9 mouse cellular contexts compared by ENCODE assay signal in genomic region chr13:43005131-43005579, GRCm38 (mm10).
A peak's percentile ranks its signal among the peaks of the same experiment; 100 is the strongest.
DNase-seq lines count a peak whose midpoint lies in the region; ATAC-seq lines count a peak whose summit lies in the region.
"Had no signal": no experiment of that assay in that cellular context is flagged by ENCODE, and none has a peak within 500 bp of the region (broad histone marks: within the 10 kb centered on the region; RNA-seq: fewer than 3 reads in every experiment).

No protein-coding gene starts in this region.

- H3K4me3 ChIP-seq in neural tube, embryonic 15.5 days (replicated peaks) = no peak overlapping the region
- H3K4me3 ChIP-seq in heart, embryonic 14.5 days (ENCODE audit: control insufficient read depth in 1 of 2, insufficient read depth in 1 of 2, low read depth in 1 of 2, low read length in 2 of 2) = no peak overlapping the region
- H3K4me3 ChIP-seq in limb, embryonic 11.5 days (ENCODE audit: low read depth, low read length) = no peak overlapping the region
- H3K4me3 ChIP-seq: liver, embryonic 13.5 days had no signal

- no peaks in the 10 kb centered on the region for H3K9me3 ChIP-seq in neural tube, embryonic 15.5 days (replicated peaks)
- H3K9me3 ChIP-seq in heart, embryonic 14.5 days (ENCODE audit: control insufficient read depth, low read length) = no peaks in the 10 kb centered on the region
- H3K9me3 ChIP-seq in limb, embryonic 11.5 days (ENCODE audit: control insufficient read depth, low read length) = no peaks in the 10 kb centered on the region
- H3K9me3 ChIP-seq: liver, embryonic 13.5 days had no signal

- H3K4me2 ChIP-seq in neural tube, embryonic 15.5 days = no peak overlapping the region
- no peak overlapping the region; the same call in 1 of the 2 replicates for H3K4me2 ChIP-seq in heart, embryonic 14.5 days (ENCODE audit: low read length)
- H3K4me2 ChIP-seq in limb, embryonic 11.5 days (ENCODE audit: low read depth, severe bottlenecking) = no peak overlapping the region
- H3K4me2 ChIP-seq: liver, embryonic 13.5 days had no signal

- H3K4me1 ChIP-seq in neural tube, embryonic 15.5 days = peaks cover 4% of the 10 kb centered on the region; the same call in 1 of the 2 replicates
- peaks cover 2 to 6% of the 10 kb centered on the region in 2 experiments; a peak in 2 of 4 replicates for H3K4me1 ChIP-seq in heart, embryonic 14.5 days (ENCODE audit: control insufficient read depth in 2 of 2, insufficient read depth in 2 of 2, low read length in 2 of 2)
- H3K4me1 ChIP-seq in limb, embryonic 11.5 days (ENCODE audit: control insufficient read depth, insufficient read depth, low read length) = no peaks in the 10 kb centered on the region
- H3K4me1 ChIP-seq: liver, embryonic 13.5 days had no signal

- H3K27ac ChIP-seq in neural tube, embryonic 15.5 days (replicated peaks) = no peak overlapping the region
- peak overlapping the region; percentile 59 to 67 for H3K27ac ChIP-seq in heart, embryonic 14.5 days (replicated peaks in 1 of 2; ENCODE audit: control insufficient read depth in 1 of 2, insufficient read depth in 1 of 2, low read depth in 2 of 2, low read length in 2 of 2)
- no peak overlapping the region; the same call in 1 of the 2 replicates for H3K27ac ChIP-seq in limb, embryonic 11.5 days (replicated peaks; ENCODE audit: low read depth, low read length)
- H3K27ac ChIP-seq: liver, embryonic 13.5 days had no signal

- WGBS in neural tube, embryonic 15.5 days = 34% methylated on average over 3 of the region's 3 CpGs
- 21% methylated on average over 3 of the region's 3 CpGs for WGBS in heart, embryonic 14.5 days
- WGBS in limb, embryonic 11.5 days = 33% methylated on average over 3 of the region's 3 CpGs

- peak; percentile 17 for DNase-seq in neural tube, embryonic 10.5 days (ENCODE audit: extremely low spot score, low spot score)
- DNase-seq in limb, embryonic 11.5 days (ENCODE audit: low spot score) = peak; percentile 34
- peak; percentile 29 for DNase-seq in testis, postnatal 14 days (ENCODE audit: low spot score)
- DNase-seq in layer of hippocampus, adult 11-12 months (ENCODE audit: low spot score) = no peak
- DNase-seq in cerebellum, postnatal 10 days = no peak
- DNase-seq: liver, embryonic 13.5 days had no signal

- H3K9ac ChIP-seq in neural tube, embryonic 15.5 days (replicated peaks) = no peak overlapping the region
- H3K9ac ChIP-seq in heart, embryonic 14.5 days (ENCODE audit: low read length) = no peak overlapping the region
- no peak overlapping the region for H3K9ac ChIP-seq in limb, embryonic 11.5 days (ENCODE audit: low read length)
- H3K9ac ChIP-seq: liver, embryonic 13.5 days had no signal

- H3K36me3 ChIP-seq in neural tube, embryonic 15.5 days = no peaks in the 10 kb centered on the region
- H3K36me3 ChIP-seq in heart, embryonic 14.5 days (ENCODE audit: control insufficient read depth, insufficient read depth, low read length) = no peaks in the 10 kb centered on the region
- H3K36me3 ChIP-seq in limb, embryonic 11.5 days (ENCODE audit: control insufficient read depth, insufficient read depth, low read length) = no peaks in the 10 kb centered on the region
- H3K36me3 ChIP-seq: liver, embryonic 13.5 days had no signal

- no peaks in the 10 kb centered on the region for H3K27me3 ChIP-seq in neural tube, embryonic 15.5 days (replicated peaks)
- H3K27me3 ChIP-seq in heart, embryonic 14.5 days (ENCODE audit: control insufficient read depth, insufficient read depth, low read length) = no peaks in the 10 kb centered on the region
- no peaks in the 10 kb centered on the region for H3K27me3 ChIP-seq in limb, embryonic 11.5 days (ENCODE audit: control insufficient read depth, insufficient read depth, low read length)
- H3K27me3 ChIP-seq: liver, embryonic 13.5 days had no signal

- no peak for ATAC-seq in neural tube, embryonic 15.5 days (ENCODE audit: low FRiP score)
- 0 out of 2 replicates have a peak, but pooled peaks have one; percentile 50 for ATAC-seq in heart, embryonic 14.5 days (ENCODE audit: insufficient number of reproducible peaks, insufficient read depth, low FRiP score, low read depth)
- no peak for ATAC-seq in limb, embryonic 11.5 days (ENCODE audit: insufficient number of reproducible peaks, low FRiP score, low TSS enrichment, low read depth)
- ATAC-seq in inflammation-experienced regulatory T-cells, adult 6 months = no peak

Comparison
In these comparisons a context has a peak if more than half of its experiments do, and no peak if none do; other contexts are left out.
1. DNase-seq: peak in neural tube, embryonic 10.5 days (single experiment), limb, embryonic 11.5 days (single experiment) and testis, postnatal 14 days (single experiment); none in layer of hippocampus, adult 11-12 months (single experiment) and cerebellum, postnatal 10 days (0 of 2).
2. H3K27ac ChIP-seq: peak in heart, embryonic 14.5 days (2 of 2); none in neural tube, embryonic 15.5 days (single experiment) and limb, embryonic 11.5 days (single experiment).